Mouse (Mus musculus) adrenal gland, postnatal 36 days (tissue): Measurements from ENCODE around the gene Il17ra. TPM values are rescaled to one million over a fixed set of nuclear protein-coding genes. Genes with fewer than 3 reads are reported as not detected.
A peak's percentile ranks its signal among the peaks of the same experiment; 100 is the strongest.

Experiments
- DNase-seq, 2 experiments: peaks; one replicate each; pipeline ENCODE4 v3.0.0; 2021; ENCODE audit warnings: mixed read lengths in 1 of 2
- total RNA-seq, 2 experiments: library from RNA; stranded (reverse); gene quantifications; 2 replicates each; pipeline ENCODE4 v1.2.3; 2021

The Il17ra gene
- total RNA-seq, 2 experiments from 2014 or later, result 9.7 to 13.1 TPM

GRCm38 (mm10) chr6:120508645-120509044, 45.6 kb downstream of the Il17ra start:
- no peak for DNase-seq

DNA sequence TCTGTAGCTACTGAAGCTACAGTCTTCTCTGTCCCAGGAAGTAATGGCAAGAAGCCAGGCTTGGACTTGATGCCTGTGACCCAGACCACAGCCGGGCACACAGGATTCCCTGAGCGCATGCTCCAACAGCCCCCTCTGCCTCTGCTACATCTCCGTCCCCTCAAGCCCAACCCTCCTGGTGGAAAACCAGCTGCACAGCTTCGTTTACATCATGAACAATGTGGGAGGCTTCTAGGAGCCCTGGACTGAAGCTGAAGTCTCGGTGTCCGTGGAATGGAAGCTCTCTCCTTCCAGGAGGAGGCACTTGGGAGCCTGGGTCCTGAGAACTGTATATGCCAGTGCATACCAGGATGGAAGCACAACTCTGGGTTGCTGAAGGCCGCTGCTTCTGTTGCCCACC, 46.9 kb downstream of the Il17ra start:
- no peak for DNase-seq

GRCm38 (mm10) chr6:120510425-120510824, 47.4 kb downstream of the Il17ra start:
- no peak for DNase-seq

- DNase-seq, result no peak
These were observed 48.2 kb downstream of the Il17ra start for GRCm38 (mm10) chr6:120511212-120511611.

DNA sequence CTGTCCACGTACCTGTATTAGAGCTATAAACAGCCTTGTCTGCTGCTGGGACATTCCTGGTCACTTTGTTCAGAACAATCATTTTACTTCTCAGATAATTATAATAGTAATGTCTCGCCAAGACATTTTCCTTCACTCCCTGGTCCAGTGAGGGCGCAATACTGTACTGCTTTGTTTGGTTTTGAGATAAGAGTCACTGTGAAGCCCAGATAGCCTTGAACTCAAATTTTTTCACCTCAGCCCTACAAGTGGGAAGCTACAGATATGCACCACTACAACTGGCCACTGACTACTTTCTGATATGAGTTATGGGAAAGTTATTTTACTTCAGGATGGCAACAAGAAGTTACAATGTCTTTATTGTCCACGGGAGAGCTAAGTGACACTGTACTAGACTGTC, 53.4 kb downstream of the Il17ra start:
- DNase-seq, result no peak

DNA sequence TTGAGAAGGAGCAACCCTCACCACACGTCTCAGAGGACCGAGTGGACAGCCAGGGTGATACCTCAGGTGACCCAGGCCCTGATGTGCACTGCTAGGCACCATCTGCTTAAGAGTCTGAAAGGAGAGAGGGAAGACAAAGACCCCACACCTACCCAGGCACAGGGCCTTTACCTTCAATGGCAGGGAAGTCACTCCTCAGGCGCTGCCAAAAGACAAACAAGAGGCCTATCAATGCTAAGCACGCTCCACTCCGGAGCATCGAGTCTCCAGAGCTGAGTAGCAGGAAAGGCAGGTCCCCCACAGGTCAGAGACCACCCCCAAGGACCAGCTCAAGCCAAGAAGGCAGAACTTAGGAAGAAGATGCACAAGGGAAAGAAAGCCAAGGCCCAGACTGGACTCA, 53.8 kb downstream of the Il17ra start:
- no peak for DNase-seq

DNA sequence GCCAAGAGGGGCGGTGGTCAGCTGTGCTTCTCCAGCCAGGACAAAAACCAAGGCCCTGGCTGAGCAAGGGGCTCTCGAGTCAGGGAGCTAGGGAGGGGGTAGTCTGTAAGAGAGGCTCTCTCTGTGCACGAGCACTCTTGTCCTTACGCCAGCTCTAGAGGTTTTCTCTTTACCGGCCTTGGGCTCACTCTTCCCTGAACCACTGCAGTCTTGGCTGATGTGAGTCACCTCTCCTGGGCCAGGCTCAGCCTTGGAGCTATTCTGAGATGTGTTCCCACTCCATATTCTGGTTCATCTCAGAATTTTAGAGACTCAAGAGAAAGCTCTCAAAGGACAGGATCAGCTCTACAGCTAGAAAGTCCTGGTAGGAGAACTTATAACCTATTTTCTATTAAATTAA, 54.3 kb downstream of the Il17ra start:
- peak; percentile 64 to 68 for DNase-seq

DNA sequence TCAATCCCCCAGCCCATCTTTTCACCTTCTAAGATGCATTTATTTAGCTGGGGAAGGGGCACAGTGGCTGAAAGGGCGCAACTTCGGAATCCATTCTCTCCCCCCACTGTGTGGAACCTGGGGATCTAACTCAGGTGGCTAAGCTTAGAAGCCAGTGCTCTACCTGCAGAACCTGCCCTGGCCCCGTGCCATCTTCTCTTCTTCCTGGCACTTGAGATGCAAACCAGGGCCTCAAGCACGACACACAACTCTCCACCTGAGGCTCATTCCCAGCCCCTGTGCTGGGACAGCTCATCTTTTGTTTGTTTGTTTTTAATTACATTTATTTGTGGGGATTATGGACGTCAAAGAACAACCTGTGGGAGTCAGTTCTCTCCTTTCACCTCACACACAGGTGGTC, 56.6 kb downstream of the Il17ra start:
- DNase-seq, result no peak

- no peak for DNase-seq
These were observed 61.7 kb downstream of the Il17ra start for GRCm38 (mm10) chr6:120524796-120525195.

DNA sequence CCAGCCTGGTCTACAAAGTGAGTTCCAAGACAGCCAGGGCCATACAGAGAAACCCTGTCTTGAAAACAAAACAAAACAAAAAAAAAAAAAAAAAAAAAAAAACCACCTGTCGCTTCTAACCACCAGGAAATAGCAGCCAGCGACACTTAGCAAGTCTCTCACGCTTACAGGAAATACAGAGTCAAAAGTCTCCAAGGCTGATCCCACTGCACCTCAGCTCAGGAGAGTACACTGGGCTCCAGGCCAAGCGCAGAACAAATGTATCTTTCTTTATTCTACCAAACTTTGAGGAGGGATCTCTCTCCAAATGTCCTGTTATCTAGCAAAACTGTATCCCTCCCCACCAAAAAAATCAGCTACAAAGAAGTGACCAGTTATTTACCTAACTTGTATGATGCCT, 66.1 kb downstream of the Il17ra start:
- DNase-seq, result no peak

DNA sequence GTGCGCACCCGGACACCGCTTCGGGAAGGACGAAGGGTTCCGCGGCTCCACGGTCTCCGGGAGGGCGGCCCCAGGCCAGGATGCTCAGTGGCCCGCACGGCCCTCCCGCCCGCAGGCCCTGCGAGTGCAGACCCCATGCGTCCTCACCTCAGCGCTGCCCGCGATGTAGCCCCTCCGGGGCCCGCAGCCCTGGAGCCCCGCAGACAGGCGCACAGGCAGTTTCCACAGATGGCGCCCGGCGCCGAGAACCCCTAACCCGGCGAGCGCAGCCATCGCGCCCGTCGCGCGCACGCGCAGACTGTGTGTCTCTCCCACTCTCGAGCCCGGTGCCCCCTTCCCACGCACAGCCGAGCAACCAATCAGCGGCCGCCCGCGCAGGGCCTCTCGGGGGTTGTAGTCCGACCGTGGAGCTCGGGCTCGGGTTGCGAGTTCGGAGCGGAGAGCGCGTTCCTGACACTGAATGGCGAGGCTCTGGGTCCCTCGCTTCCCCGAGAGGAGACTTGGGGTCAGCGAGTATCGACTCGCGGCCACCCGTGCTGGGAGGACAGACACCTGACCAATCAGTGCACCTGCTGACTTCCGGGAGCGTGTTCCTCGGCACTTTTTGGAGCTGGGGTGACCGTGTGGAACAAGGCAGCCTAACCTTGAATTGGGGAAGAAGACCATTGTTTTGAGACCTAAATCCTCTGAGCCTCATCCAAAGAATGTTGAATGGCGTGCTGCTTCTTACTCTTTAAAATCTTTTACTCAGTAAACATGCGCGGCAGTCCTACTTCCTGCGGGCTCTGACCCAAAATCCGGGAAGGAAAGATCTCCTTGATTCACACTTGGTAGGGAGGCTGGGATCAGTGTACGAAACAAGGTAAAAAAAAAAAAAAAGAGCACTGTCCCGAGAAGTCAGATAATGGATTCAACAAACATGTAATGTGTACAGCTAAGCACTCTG, 68.2 kb downstream of the Il17ra start, which contains the start of gene Hdhd5:
Hdhd5 (minus strand) TSS at position 300 of the 946 bp plus-strand sequence.
- peak; percentile 96 to 98 for DNase-seq

DNA sequence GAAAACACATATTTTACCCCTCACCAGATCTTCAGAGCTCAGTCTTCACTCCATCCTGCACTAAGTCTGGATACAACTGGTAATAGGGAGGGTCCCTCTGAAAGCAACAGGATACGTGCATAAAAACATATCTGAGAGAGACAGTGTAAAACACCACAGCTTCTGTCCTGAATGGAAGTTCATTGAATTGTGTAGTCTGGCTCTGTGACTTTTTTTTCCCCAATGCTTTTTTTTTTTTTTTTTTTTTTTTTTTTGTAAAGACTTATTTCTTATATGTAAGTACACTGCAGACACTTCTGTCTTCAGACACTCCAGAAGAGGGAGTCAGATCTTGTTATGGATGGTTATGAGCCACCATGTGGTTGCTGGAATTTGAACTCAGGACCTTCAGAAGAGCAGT, 69.5 kb downstream of the Il17ra start:
- no peak for DNase-seq

GRCm38 (mm10) chr6:120536337-120536736, 73.3 kb downstream of the Il17ra start:
- DNase-seq, result no peak

Other genes with a start within 250 kb of the Il17ra start
- under 1 TPM in 1 of 2 experiments, not detected in 1; 0.40 TPM for gene D330020A13Rik, start 168.9 kb upstream of the Il17ra start, total RNA-seq
- gene B4galnt3, start 168.7 kb upstream of the Il17ra start, total RNA-seq, result 1 to 10 TPM; 7.4 to 8.9 TPM
- 10 to 100 TPM; 41.4 to 55.7 TPM for gene Kdm5a, start 99.1 kb upstream of the Il17ra start, total RNA-seq
- gene Ccdc77, start 98.9 kb upstream of the Il17ra start, total RNA-seq, result 1 to 10 TPM; 5.6 to 6.7 TPM
- gene Tmem121b, start 30.6 kb downstream of the Il17ra start, total RNA-seq, result under 1 TPM in 1 of 2 experiments, not detected in 1; 0.13 TPM
- 10 to 100 TPM; 25.3 to 32.1 TPM for gene Hdhd5, start 68.1 kb downstream of the Il17ra start, total RNA-seq
- gene Cecr2, start 203.1 kb downstream of the Il17ra start, total RNA-seq, result 1 to 10 TPM; 5.5 to 8.1 TPM